Mouse (Mus musculus) neural tube, embryonic 13.5 days (tissue): Measurements from ENCODE around the gene Epb41l2. TPM values are rescaled to one million over a fixed set of nuclear protein-coding genes. Genes with fewer than 3 reads are reported as not detected.

Experiments used
- ATAC-seq: fragments of 200-750 bp; cut with Nextera tagmentation; 2 replicates; pipeline ENCODE4 v1.8.0; 2017; ENCODE audit warnings: low read depth, mild to moderate bottlenecking, moderate TSS enrichment, moderate library complexity
- H3K27ac ChIP-seq: fragments of 300-500 bp; sonication (generic); replicated peaks from 2 replicates; pipeline ENCODE4 v1.5.1; 2015; ENCODE audit warnings: moderate library complexity, mild to moderate bottlenecking, inconsistent platforms
- H3K27me3 ChIP-seq: fragments of 300-500 bp; sonication (generic); 2 replicates; pipeline ENCODE4 v1.6.1; 2015; ENCODE audit warnings: mild to moderate bottlenecking, inconsistent platforms
- H3K36me3 ChIP-seq: fragments of 300-500 bp; sonication (generic); 2 replicates; pipeline ENCODE4 v1.6.1; 2015; ENCODE audit warnings: mild to moderate bottlenecking, inconsistent platforms
- H3K4me1 ChIP-seq: fragments of 300-500 bp; sonication (generic); replicated peaks from 2 replicates; pipeline ENCODE4 v1.6.1; 2015; ENCODE audit warnings: inconsistent platforms
- H3K4me2 ChIP-seq: fragments of 300-500 bp; sonication (generic); 2 replicates; pipeline ENCODE4 v1.6.1; 2015; ENCODE audit warnings: inconsistent platforms, mild to moderate bottlenecking, moderate library complexity
- H3K4me3 ChIP-seq: fragments of 300-500 bp; sonication (generic); 2 replicates; pipeline ENCODE4 v1.5.1; 2015; ENCODE audit warnings: mild to moderate bottlenecking, inconsistent platforms
- H3K9ac ChIP-seq: fragments of 300-500 bp; sonication (generic); 2 replicates; pipeline ENCODE4 v1.6.1; 2015; ENCODE audit warnings: moderate library complexity, mild to moderate bottlenecking, inconsistent platforms
- H3K9me3 ChIP-seq: fragments of 300-500 bp; sonication (generic); 2 replicates; pipeline ENCODE4 v1.6.1; 2016; ENCODE audit warnings: inconsistent platforms
- WGBS: fragments of 180-500 bp; shearing (Covaris S2); methylation state at CpG from one replicate; pipeline ENCODE4 v1.1.7; 2015; 5-methylcytosine and 5-hydroxymethylcytosine counted together
- polyA plus RNA-seq: library from polyadenylated mRNA; unstranded; fragments of >200 nt; fragmentation: Nextera tagmentation; extraction: Ambion mirVana; gene quantifications from 2 replicates; pipeline ENCODE4 v1.2.1, GENCODE M21; 2015

Epb41l2 gene
- polyA plus RNA-seq, 1 experiment from 2014 or later, result 29.1 TPM

GRCm38 (mm10) chr10:25444198-25444783, 84.7 kb downstream of the Epb41l2 start:
- no peak overlapping the region for H3K27ac ChIP-seq
- H3K27me3 ChIP-seq, result no peaks in the 10 kb centered on the region
- H3K4me3 ChIP-seq, result no peak overlapping the region
- 0 out of 2 replicates have a peak, but pooled peaks cover under 1% of the 10 kb centered on the region for H3K4me1 ChIP-seq
- ATAC-seq, result no peak
- H3K4me2 ChIP-seq, result no peak overlapping the region
- H3K9me3 ChIP-seq, result no peaks in the 10 kb centered on the region
- peaks cover 9% of the 10 kb centered on the region for H3K36me3 ChIP-seq
- 73% methylated on average over 5 of the region's 5 CpGs for WGBS
- H3K9ac ChIP-seq, result no peak overlapping the region

DNA sequence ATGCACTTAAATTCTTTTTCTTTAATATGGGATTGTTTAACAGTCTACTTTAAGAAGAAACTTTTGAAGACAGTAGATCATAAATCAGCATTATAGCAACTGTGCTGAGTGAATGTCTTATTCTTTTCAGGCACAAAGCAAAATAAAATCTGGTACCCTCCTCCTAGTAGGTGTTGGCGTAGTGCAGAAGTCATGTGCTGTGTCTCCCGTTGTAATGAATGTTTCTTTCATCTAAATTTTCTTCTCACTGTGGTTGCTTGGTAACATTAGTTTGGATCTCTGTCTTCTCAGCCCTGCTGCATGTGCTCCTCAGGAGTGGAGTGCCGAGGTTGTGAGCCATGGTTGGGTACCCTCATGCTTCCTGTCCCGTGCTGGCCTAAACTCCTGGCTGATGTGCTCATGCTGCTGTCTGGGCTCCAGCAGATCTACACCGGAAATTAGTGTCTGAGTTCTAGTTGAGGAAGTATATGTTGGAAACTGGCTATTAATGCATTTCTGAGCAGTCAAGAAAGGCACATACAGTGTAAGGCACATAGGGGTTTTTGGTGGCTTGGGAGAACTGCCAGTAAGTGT, 87.4 kb downstream of the Epb41l2 start:
- Histone ChIP-seq H3K27ac (no peak overlapping the region), H3K4me1 (peaks cover 6% of the 10 kb centered on the region; the same call in 1 of the 2 replicates), H3K27me3 (no peaks in the 10 kb centered on the region), H3K9me3 (no peaks in the 10 kb centered on the region), H3K36me3 (peaks cover 9% of the 10 kb centered on the region; the same call in 1 of the 2 replicates), H3K4me2 (no peak overlapping the region), H3K4me3 (no peak overlapping the region), H3K9ac (no peak overlapping the region)
- ATAC-seq, result no peak
- 61% methylated on average over 5 of the region's 5 CpGs for WGBS

DNA sequence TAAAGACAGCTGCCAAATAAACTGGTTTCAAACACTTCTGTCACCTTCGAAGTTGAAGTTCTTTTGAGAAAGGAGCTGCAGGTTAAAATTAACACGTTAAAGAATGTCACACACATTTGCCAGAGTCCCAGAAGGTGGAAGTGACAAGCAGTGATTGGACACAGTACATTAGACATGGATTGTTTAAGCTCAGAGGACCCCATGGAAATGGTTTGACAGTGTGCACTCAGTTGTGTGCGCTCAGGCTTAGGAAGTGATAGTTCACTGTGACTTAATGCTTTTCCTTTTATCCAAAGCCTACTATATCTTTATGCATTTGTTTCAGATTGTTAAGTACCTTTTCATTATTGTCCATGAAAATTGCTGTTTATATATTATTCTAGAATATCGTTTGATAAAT, 89.1 kb downstream of the Epb41l2 start:
- H3K27me3 ChIP-seq, result no peaks in the 10 kb centered on the region
- H3K4me2 ChIP-seq, result no peak overlapping the region
- H3K9me3 ChIP-seq, result no peaks in the 10 kb centered on the region
- H3K36me3 ChIP-seq, result peaks cover 8% of the 10 kb centered on the region; the same call in 1 of the 2 replicates
- H3K4me3 ChIP-seq, result no peak overlapping the region
- no peak for ATAC-seq
- H3K4me1 ChIP-seq, result peaks cover 13% of the 10 kb centered on the region; the same call in 1 of the 2 replicates
- no peak overlapping the region for H3K9ac ChIP-seq
- no peak overlapping the region for H3K27ac ChIP-seq
- 54% methylated on average over 4 of the region's 4 CpGs for WGBS

- Histone ChIP-seq H3K27ac (peak overlapping the region; percentile 65), H3K4me2 (no peak overlapping the region), H3K9me3 (no peaks in the 10 kb centered on the region), H3K4me1 (peaks cover 13% of the 10 kb centered on the region; the same call in 1 of the 2 replicates), H3K4me3 (no peak overlapping the region), H3K27me3 (no peaks in the 10 kb centered on the region), H3K36me3 (0 out of 2 replicates have a peak, but pooled peaks cover under 1% of the 10 kb centered on the region), H3K9ac (peak overlapping the region; percentile 6; the same call in 1 of the 2 replicates)
- 48% methylated on average over 11 of the region's 11 CpGs for WGBS
- no peak for ATAC-seq
Observed at GRCm38 (mm10) chr10:25449312-25450020, 89.9 kb downstream of the Epb41l2 start.

DNA sequence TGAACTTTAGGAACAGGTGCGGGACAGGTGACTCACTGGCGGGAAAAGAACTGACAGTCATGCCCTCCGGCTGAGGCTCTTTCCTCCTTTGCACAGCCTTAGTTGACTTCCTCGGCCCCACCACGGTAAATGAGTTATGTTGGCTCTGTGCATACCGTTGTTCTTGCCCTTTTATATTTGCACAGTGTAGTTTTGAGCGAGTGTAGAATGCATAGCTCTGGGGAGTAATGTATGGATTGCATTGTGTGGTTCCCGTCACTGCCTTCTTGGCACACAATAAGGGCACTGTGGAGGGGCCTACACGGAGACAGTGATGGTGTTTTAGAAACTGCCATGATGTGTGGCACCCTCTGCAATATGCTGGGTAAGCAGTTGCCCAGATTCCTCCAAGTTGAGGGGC, 93.6 kb downstream of the Epb41l2 start:
- no peaks in the 10 kb centered on the region for H3K9me3 ChIP-seq
- no peak overlapping the region for H3K4me3 ChIP-seq
- ATAC-seq, result 0 out of 2 replicates have a peak, but pooled peaks have one; percentile 40
- H3K36me3 ChIP-seq, result no peaks in the 10 kb centered on the region
- H3K4me2 ChIP-seq, result no peak overlapping the region
- no peak overlapping the region for H3K9ac ChIP-seq
- H3K27me3 ChIP-seq, result no peaks in the 10 kb centered on the region
- H3K4me1 ChIP-seq, result peaks cover 13% of the 10 kb centered on the region; the same call in 1 of the 2 replicates
- H3K27ac ChIP-seq, result no peak overlapping the region
- 42% methylated on average over 9 of the region's 9 CpGs for WGBS

- Histone ChIP-seq H3K4me1 (peaks cover 13% of the 10 kb centered on the region; the same call in 1 of the 2 replicates), H3K4me3 (no peak overlapping the region), H3K9me3 (no peaks in the 10 kb centered on the region), H3K4me2 (no peak overlapping the region), H3K27me3 (no peaks in the 10 kb centered on the region), H3K27ac (no peak overlapping the region), H3K36me3 (no peaks in the 10 kb centered on the region), H3K9ac (no peak overlapping the region)
- 89% methylated on average over 10 of the region's 10 CpGs for WGBS
- no peak for ATAC-seq
Observed at GRCm38 (mm10) chr10:25453772-25454171, 94.2 kb downstream of the Epb41l2 start.

DNA sequence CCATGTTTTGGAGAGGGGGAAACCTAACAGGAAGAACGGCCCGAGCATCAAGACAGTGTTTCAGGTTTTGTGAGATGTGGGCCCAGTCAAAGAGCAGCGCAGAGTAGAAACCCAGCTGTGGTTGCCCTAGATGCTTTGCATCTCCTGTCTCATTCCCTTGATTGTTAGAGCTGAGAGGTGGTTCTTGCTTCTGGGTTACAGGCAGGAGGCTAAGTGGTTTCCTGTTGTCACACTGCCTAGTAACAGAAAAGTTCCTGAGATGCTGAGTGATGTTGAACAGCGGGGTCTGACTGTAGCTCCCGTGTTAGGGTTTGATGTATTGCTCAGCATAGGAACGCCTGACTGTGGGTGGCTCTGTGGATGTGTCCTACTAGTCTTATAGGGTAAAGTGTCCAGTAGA, 97.5 kb downstream of the Epb41l2 start:
- Histone ChIP-seq H3K4me3 (no peak overlapping the region), H3K27ac (no peak overlapping the region), H3K9ac (no peak overlapping the region), H3K36me3 (no peaks in the 10 kb centered on the region), H3K4me1 (peaks cover 6% of the 10 kb centered on the region; the same call in 1 of the 2 replicates), H3K9me3 (no peaks in the 10 kb centered on the region), H3K27me3 (no peaks in the 10 kb centered on the region), H3K4me2 (no peak overlapping the region)
- no peak for ATAC-seq
- 88% methylated on average over 6 of the region's 6 CpGs for WGBS

DNA sequence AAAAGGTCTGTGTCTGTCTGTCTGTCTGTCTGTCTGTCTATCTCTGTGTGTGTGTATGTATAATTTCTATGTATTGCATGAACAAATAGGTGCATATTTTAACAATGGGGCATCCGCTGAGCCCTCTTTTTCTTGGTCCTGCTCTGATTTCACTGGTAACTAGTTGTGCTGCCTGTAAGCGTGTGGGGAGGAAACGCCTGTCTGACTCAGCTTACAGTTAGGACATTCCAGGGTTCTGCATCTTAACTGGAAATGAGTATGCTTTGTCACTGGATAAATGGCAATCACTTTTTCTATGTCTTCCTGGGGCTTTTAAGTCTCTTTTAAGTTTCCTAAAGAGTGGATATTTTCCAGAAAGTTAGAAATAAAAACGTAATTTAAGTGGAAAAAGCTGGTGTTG, 98.4 kb downstream of the Epb41l2 start:
- no peak overlapping the region for H3K9ac ChIP-seq
- H3K36me3 ChIP-seq, result no peaks in the 10 kb centered on the region
- no peak for ATAC-seq
- WGBS, result 93% methylated on average over 4 of the region's 4 CpGs
- H3K27ac ChIP-seq, result no peak overlapping the region
- H3K4me1 ChIP-seq, result peaks cover 6% of the 10 kb centered on the region; the same call in 1 of the 2 replicates
- no peaks in the 10 kb centered on the region for H3K9me3 ChIP-seq
- no peaks in the 10 kb centered on the region for H3K27me3 ChIP-seq
- H3K4me3 ChIP-seq, result no peak overlapping the region
- H3K4me2 ChIP-seq, result no peak overlapping the region

DNA sequence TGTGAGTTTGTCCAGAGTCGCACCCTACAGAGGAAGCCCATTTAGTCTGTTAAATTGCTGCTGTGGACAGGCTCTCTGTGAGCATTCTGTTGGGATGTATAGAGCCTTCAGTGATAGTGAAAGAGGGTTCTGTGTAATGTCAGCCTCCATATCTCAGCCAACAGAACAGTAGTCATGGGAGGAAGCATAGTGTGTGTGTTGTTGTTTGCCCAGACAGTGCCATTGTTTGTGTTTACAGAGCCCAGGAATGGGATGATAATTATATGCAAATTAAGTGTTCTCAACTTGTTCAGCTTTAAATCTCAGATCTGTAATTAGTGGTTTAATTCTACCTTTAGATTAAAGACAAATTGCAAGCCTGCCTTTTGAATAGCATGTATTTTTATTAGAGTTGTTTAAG, 102.2 kb downstream of the Epb41l2 start:
- Histone ChIP-seq H3K4me3 (no peak overlapping the region), H3K27me3 (no peaks in the 10 kb centered on the region), H3K4me2 (no peak overlapping the region), H3K9me3 (no peaks in the 10 kb centered on the region), H3K9ac (no peak overlapping the region), H3K4me1 (no peaks in the 10 kb centered on the region), H3K36me3 (no peaks in the 10 kb centered on the region), H3K27ac (no peak overlapping the region)
- 42% methylated on average over 1 of the region's 1 CpGs for WGBS
- ATAC-seq, result no peak

DNA sequence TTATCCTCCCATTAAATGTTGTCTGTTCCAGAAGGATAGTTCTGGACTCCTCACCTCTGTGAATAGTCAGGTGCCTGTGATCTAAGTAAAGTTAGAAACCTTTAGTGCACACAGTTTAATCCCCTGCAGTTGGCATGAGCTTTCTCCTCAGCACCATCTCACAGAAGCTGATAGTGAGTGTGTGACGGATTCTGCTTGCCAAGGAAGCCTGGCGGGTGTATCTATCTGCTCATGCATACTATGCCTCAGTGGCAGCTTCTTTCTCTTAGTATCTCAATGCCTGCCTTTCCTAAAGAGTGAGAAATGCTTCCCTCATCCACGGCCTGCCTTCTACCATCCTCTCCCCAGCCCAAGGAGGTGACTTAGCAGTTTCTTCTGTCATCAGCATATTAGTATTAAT, 103.1 kb downstream of the Epb41l2 start:
- Histone ChIP-seq H3K9ac (no peak overlapping the region), H3K4me2 (no peak overlapping the region), H3K4me1 (no peaks in the 10 kb centered on the region), H3K4me3 (no peak overlapping the region), H3K27ac (no peak overlapping the region), H3K36me3 (no peaks in the 10 kb centered on the region), H3K27me3 (no peaks in the 10 kb centered on the region), H3K9me3 (no peaks in the 10 kb centered on the region)
- no peak for ATAC-seq
- WGBS, result 85% methylated on average over 3 of the region's 3 CpGs

DNA sequence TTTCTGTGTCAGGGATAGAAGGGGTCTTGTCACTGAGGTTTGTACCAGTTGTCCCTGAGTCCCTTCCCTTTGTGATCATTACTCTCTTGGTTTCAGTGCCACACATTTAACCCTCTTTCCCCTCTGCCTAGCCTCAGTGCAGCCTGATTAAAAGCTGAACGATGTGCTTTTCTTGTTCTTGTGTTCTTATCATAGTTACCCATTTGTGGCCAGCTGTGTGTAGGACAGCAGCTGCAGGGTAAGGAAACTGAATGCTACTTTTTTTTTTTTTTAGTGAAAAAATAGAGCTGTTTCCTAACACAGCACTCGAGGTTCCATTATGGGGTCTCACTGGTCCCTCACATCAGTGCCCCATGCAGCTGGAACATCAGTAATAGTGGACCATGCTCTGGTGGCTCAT, 106.9 kb downstream of the Epb41l2 start:
- Histone ChIP-seq H3K36me3 (0 out of 2 replicates have a peak, but pooled peaks cover 2% of the 10 kb centered on the region), H3K4me2 (no peak overlapping the region), H3K4me1 (no peaks in the 10 kb centered on the region), H3K9ac (no peak overlapping the region), H3K4me3 (no peak overlapping the region), H3K9me3 (no peaks in the 10 kb centered on the region), H3K27ac (no peak overlapping the region), H3K27me3 (no peaks in the 10 kb centered on the region)
- no peak for ATAC-seq
- 86% methylated on average over 2 of the region's 2 CpGs for WGBS

DNA sequence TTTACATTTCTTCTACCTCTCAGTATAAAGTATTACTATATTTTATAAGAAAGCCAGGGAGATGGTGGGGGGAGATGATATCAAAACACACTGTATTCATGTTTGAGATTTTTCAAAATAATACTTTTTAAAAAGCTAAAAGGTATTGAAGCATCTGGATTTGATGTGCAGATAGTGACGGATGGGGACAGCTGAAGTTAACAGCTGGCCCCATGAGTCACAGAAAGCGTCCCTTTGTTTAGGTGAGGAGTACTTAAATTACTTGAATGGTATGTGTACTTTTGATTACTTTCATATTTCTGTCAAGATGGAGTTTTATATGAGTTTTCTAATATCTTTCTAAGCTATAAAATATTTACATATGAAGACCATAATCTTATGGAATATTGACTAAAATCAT, 112.3 kb downstream of the Epb41l2 start:
- 0 out of 2 replicates have a peak, but pooled peaks cover 4% of the 10 kb centered on the region for H3K36me3 ChIP-seq
- no peak overlapping the region for H3K4me2 ChIP-seq
- H3K4me1 ChIP-seq, result no peaks in the 10 kb centered on the region
- H3K9ac ChIP-seq, result no peak overlapping the region
- H3K9me3 ChIP-seq, result no peaks in the 10 kb centered on the region
- no peak overlapping the region for H3K4me3 ChIP-seq
- no peak overlapping the region for H3K27ac ChIP-seq
- no peak for ATAC-seq
- 90% methylated on average over 2 of the region's 2 CpGs for WGBS
- H3K27me3 ChIP-seq, result no peaks in the 10 kb centered on the region
